Mouse (Mus musculus) kidney, adult 2 months (tissue): ENCODE data around the gene Map1lc3a.

Source experiments
- CTCF ChIP-seq: fragments of 200-500 bp; conservative IDR thresholded peaks from 2 replicates; pipeline ENCODE4 v1.5.1; 2011; ENCODE audit warnings: low read depth, mild to moderate bottlenecking, control low read depth, low read length, moderate library complexity, mixed read lengths; ENCODE audit not compliant: insufficient read depth, insufficient read length
- POLR2A ChIP-seq: fragments of 200-500 bp; IDR thresholded peaks from one replicate; pipeline ENCODE4 v1.6.1; 2011; ENCODE audit warnings: low read depth, low read length, control low read depth

DNA sequence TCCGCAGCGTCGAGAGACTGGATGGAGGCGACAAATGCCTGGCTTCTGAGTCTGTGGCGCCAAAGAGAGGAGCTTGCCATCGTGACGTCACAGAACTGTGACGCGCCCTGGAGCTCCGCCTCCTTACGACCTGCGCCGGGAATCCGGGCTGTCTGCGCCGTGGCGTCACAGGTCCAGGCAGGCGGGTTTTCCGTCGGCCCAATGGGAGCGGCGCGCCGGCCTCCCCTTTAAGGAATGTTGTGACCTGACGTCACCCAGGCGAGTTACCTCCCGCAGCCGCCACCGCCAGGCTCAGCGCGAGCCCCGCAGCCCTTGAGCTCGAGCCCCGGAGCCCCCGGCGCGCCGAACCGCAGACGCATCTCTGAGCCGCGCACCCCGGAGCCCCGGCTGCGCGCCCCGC is at the start of gene Map1lc3a:
- TF ChIP-seq POLR2A (no peak), CTCF (no peak)
